Mouse (Mus musculus) liver, embryonic 15.5 days (tissue): ENCODE results near the gene St7. TPM values are rescaled to one million over a fixed set of nuclear protein-coding genes. Genes with fewer than 3 reads are reported as not detected.

Source experiments
- ATAC-seq: fragments of 200-750 bp; cut with Nextera tagmentation; 2 replicates; pipeline ENCODE4 v1.8.0; 2017; ENCODE audit warnings: moderate number of reproducible peaks, mild to moderate bottlenecking, moderate library complexity; ENCODE audit not compliant: insufficient read depth
- H3K27ac ChIP-seq: fragments of 300-500 bp; sonication (generic); replicated peaks from 2 replicates; pipeline ENCODE4 v1.5.1; 2015; ENCODE audit warnings: mild to moderate bottlenecking, inconsistent platforms
- H3K27me3 ChIP-seq: fragments of 300-500 bp; sonication (generic); 2 replicates; pipeline ENCODE4 v1.6.1; 2015; ENCODE audit warnings: mild to moderate bottlenecking, inconsistent platforms
- H3K36me3 ChIP-seq: fragments of 300-500 bp; sonication (generic); replicated peaks from 2 replicates; pipeline ENCODE4 v1.6.1; 2015; ENCODE audit warnings: moderate library complexity, mild to moderate bottlenecking, inconsistent platforms
- H3K4me1 ChIP-seq: fragments of 300-500 bp; sonication (generic); replicated peaks from 2 replicates; pipeline ENCODE4 v1.6.1; 2015; ENCODE audit warnings: inconsistent platforms
- H3K4me2 ChIP-seq: fragments of 300-500 bp; sonication (generic); 2 replicates; pipeline ENCODE4 v1.6.1; 2015; ENCODE audit warnings: moderate library complexity, mild to moderate bottlenecking, inconsistent platforms
- H3K4me3 ChIP-seq: fragments of 300-500 bp; sonication (generic); replicated peaks from 2 replicates; pipeline ENCODE4 v1.5.1; 2015; ENCODE audit warnings: mild to moderate bottlenecking, inconsistent platforms
- H3K9ac ChIP-seq: fragments of 300-500 bp; sonication (generic); 2 replicates; pipeline ENCODE4 v1.6.1; 2015; ENCODE audit warnings: moderate library complexity, mild to moderate bottlenecking, inconsistent platforms
- H3K9me3 ChIP-seq: fragments of 300-500 bp; sonication (generic); replicated peaks from 2 replicates; pipeline ENCODE4 v1.6.1; 2016; ENCODE audit warnings: inconsistent platforms
- WGBS: fragments of 180-500 bp; shearing (Covaris S2); methylation state at CpG from one replicate; pipeline ENCODE4 v1.1.7; 2015; ENCODE audit warnings: mixed read lengths; ENCODE audit not compliant: insufficient replicate concordance; 5-methylcytosine and 5-hydroxymethylcytosine counted together
- polyA plus RNA-seq: library from polyadenylated mRNA; unstranded; fragments of >200 nt; fragmentation: Nextera tagmentation; extraction: Ambion mirVana; gene quantifications from 2 replicates; pipeline ENCODE4 v1.2.1, GENCODE M21; 2015

Gene St7
- polyA plus RNA-seq: 9.7 and 10.7 TPM in 2 replicates

GRCm38 (mm10) chr6:17692647-17693046 lies at the start of gene St7:
St7 (plus strand) TSS chr6:17692933.
- Histone ChIP-seq H3K27me3 (no peaks in the 10 kb centered on the region), H3K9me3 (no peaks in the 10 kb centered on the region), H3K4me3 (peak within 1 kb of the TSS; percentile 82), H3K4me2 (peak within 1 kb of the TSS; percentile 90), H3K9ac (peak within 1 kb of the TSS; percentile 77), H3K4me1 (peaks cover 31% of the 10 kb centered on the region), H3K36me3 (no peaks in the 10 kb centered on the region), H3K27ac (peak within 1 kb of the TSS; percentile 83)
- WGBS: 77% methylated on average over 7 of the region's 7 CpGs
- no peak for ATAC-seq

- no peaks in the 10 kb centered on the region for H3K27me3 ChIP-seq
- WGBS: 19% methylated on average over 3 of the region's 3 CpGs
- H3K4me2 ChIP-seq: no peak overlapping the region
- peaks cover 22% of the 10 kb centered on the region for H3K36me3 ChIP-seq
- no peak overlapping the region for H3K4me3 ChIP-seq
- no peak overlapping the region for H3K27ac ChIP-seq
- no peaks in the 10 kb centered on the region for H3K9me3 ChIP-seq
- ATAC-seq: no peak
- no peak overlapping the region for H3K9ac ChIP-seq
- peaks cover 27% of the 10 kb centered on the region for H3K4me1 ChIP-seq
Observed at GRCm38 (mm10) chr6:17646107-17646506, 46.6 kb upstream of the St7 start.

- Histone ChIP-seq H3K4me3 (no peak overlapping the region), H3K9me3 (no peaks in the 10 kb centered on the region), H3K27me3 (no peaks in the 10 kb centered on the region), H3K36me3 (peaks cover 52% of the 10 kb centered on the region), H3K27ac (no peak overlapping the region), H3K4me1 (0 out of 2 replicates have a peak, but pooled peaks cover 2% of the 10 kb centered on the region), H3K9ac (no peak overlapping the region), H3K4me2 (no peak overlapping the region)
- WGBS: 56% methylated on average over 2 of the region's 2 CpGs
- no peak for ATAC-seq
Observed at GRCm38 (mm10) chr6:17652132-17652531, 40.6 kb upstream of the St7 start.

DNA sequence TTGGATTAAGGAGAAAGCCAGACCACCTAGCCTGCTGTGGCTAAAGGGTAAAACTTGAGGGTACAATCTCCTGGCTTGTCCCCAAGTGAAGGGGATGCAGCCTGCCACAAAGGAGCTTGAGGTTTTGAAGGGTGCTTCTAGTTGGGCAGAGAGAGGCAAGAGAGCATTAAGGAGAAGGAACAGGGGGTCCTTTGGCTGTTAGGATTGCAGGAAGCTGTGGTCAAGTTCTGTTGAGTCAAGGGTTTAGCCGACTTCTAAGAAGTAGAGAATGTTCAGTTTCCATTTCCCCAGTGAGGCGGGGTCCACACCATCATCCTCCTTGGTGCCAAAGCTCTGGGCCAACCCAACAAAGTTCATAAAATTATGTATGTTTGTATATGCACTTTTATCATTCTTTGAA lies 37.7 kb upstream of the St7 start:
- 46% methylated on average over 2 of the region's 2 CpGs for WGBS

DNA sequence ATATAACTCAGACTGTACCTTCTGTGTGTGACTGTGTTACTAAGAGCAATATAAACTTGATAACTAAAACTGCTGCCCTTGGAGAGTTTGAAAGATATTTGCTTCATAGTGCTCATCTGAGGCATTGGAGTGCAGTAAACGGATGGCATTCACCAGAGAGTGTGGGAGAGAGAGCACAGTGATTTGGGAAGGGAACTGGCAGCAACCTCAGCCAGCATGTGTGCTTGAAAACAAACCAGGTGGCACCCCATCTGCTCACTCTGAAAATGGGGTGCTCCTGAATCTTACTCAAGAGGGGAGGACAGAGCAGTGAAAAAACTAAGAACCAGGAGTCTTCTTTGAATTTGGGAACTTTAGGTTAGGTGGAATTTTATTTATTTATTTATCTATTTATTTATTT lies 35.4 kb upstream of the St7 start:
- Histone ChIP-seq H3K27me3 (no peaks in the 10 kb centered on the region), H3K4me1 (0 out of 2 replicates have a peak, but pooled peaks cover 2% of the 10 kb centered on the region), H3K4me2 (no peak overlapping the region), H3K36me3 (peaks cover 56% of the 10 kb centered on the region), H3K9me3 (no peaks in the 10 kb centered on the region), H3K27ac (no peak overlapping the region), H3K9ac (no peak overlapping the region), H3K4me3 (no peak overlapping the region)
- no peak for ATAC-seq
- WGBS: 69% methylated on average over 1 of the region's 1 CpGs

More for the DNA sequence above, 37.7 kb upstream of the St7 start:
- H3K36me3 ChIP-seq: peaks cover 50% of the 10 kb centered on the region
- no peak overlapping the region for H3K4me2 ChIP-seq
- H3K27ac ChIP-seq: no peak overlapping the region
- no peak overlapping the region for H3K9ac ChIP-seq
- ATAC-seq: no peak
- H3K4me1 ChIP-seq: 0 out of 2 replicates have a peak, but pooled peaks cover 2% of the 10 kb centered on the region
- no peaks in the 10 kb centered on the region for H3K27me3 ChIP-seq
- no peaks in the 10 kb centered on the region for H3K9me3 ChIP-seq
- no peak overlapping the region for H3K4me3 ChIP-seq

DNA sequence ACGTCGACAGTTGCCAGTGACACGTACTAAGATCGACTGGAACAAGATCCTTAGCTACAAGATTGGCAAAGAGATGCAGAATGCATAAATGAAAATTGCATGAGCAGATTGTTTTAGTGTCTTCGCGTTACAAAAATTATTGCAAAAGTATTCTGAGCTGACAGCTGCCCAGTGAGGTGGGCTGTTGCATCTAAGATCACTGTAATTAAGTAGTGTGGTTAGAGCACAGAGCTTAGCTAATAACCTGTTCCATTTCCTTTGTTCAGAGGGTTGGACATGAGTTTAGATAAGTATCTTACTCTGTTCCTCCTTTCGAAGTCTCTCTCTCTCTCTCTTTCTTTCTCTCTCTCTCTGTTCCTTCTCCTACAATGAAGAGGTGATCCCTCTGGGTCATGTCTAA lies 27.4 kb upstream of the St7 start:
- ATAC-seq: no peak
- 87% methylated on average over 7 of the region's 7 CpGs for WGBS
- Histone ChIP-seq H3K27me3 (no peaks in the 10 kb centered on the region), H3K4me1 (no peaks in the 10 kb centered on the region), H3K9ac (no peak overlapping the region), H3K4me2 (no peak overlapping the region), H3K36me3 (peaks cover 65% of the 10 kb centered on the region), H3K4me3 (no peak overlapping the region), H3K9me3 (no peaks in the 10 kb centered on the region), H3K27ac (no peak overlapping the region)

DNA sequence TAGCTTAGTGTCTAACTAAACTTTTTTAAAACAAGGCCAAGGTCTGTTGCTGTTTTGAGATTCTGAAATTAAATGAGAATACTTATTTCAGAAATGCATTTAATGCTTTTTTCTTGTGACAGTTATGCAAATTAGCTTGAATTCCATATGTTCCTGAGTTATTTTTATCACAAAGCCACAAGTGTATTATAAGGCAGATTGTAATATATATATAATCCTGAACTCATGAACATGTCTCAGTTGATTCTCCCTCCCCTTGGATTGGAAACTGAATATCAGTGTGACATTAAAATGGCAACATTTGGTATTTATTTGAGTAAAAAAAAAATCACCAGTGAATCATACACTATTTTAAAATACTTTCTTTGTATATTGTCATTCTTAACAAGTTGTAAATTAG lies 26.7 kb upstream of the St7 start:
- Histone ChIP-seq H3K9ac (no peak overlapping the region), H3K4me1 (no peaks in the 10 kb centered on the region)
- no peak for ATAC-seq

DNA sequence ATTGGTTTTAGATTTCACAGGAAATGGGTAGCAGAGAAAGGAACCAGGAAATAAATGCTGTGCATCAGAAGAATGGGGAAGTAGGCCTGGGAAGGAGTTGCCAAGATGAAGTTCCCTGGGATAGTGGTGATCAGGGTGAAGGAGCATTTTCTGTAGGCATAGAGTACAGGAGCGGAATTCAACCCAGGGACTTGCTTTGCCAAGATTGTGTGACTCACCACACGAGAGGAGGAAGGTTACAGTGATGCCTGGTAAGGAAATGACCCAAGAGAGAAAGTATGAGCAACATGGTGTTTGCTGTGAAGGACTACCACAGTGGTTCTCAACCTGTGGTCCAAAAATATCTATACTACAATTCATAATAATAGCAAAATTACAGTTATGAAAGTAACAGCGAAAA lies 24.9 kb upstream of the St7 start:
- H3K4me1 ChIP-seq: no peaks in the 10 kb centered on the region
- ATAC-seq: no peak
- H3K9ac ChIP-seq: no peak overlapping the region
- no peaks in the 10 kb centered on the region for H3K9me3 ChIP-seq
- H3K4me2 ChIP-seq: no peak overlapping the region
- peaks cover 45% of the 10 kb centered on the region for H3K36me3 ChIP-seq
- H3K4me3 ChIP-seq: no peak overlapping the region
- H3K27me3 ChIP-seq: no peaks in the 10 kb centered on the region
- no peak overlapping the region for H3K27ac ChIP-seq
- 80% methylated on average over 3 of the region's 3 CpGs for WGBS

More for the DNA sequence above, 26.7 kb upstream of the St7 start:
- Histone ChIP-seq H3K4me2 (no peak overlapping the region), H3K4me3 (no peak overlapping the region), H3K27ac (no peak overlapping the region), H3K9me3 (no peaks in the 10 kb centered on the region), H3K36me3 (peaks cover 61% of the 10 kb centered on the region), H3K27me3 (no peaks in the 10 kb centered on the region)

- Histone ChIP-seq H3K27me3 (no peaks in the 10 kb centered on the region), H3K27ac (no peak overlapping the region), H3K9me3 (no peaks in the 10 kb centered on the region), H3K36me3 (peaks cover 40% of the 10 kb centered on the region), H3K4me2 (no peak overlapping the region), H3K9ac (no peak overlapping the region), H3K4me3 (no peak overlapping the region), H3K4me1 (no peaks in the 10 kb centered on the region)
- WGBS: 90% methylated on average over 12 of the region's 12 CpGs
- ATAC-seq: no peak
Observed at GRCm38 (mm10) chr6:17668334-17668733, 24.4 kb upstream of the St7 start.

DNA sequence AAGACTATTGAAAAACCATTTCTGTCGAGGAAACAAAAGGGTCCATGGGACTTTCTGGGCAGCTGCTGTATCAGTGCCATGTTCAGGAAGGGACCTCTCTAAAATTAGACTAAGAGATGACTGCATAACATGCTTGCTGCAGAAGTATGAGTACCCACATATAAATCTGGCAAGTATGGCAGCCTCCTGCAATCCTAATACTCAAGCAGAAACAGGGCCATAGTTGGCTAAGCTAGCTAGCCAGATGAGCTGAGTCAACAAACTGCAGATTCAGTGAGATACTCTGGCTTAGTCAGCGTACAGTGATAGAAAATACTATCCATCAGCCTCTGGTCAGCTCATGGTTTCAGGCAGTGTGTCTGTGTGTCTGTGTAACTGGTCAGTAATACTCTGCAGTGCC lies 22.9 kb upstream of the St7 start:
- Histone ChIP-seq H3K36me3 (peaks cover 31% of the 10 kb centered on the region), H3K9me3 (no peaks in the 10 kb centered on the region), H3K4me3 (no peak overlapping the region), H3K4me1 (no peaks in the 10 kb centered on the region), H3K4me2 (no peak overlapping the region), H3K27me3 (no peaks in the 10 kb centered on the region), H3K9ac (no peak overlapping the region), H3K27ac (no peak overlapping the region)
- ATAC-seq: no peak
- WGBS: 63% methylated on average over 2 of the region's 2 CpGs

- ATAC-seq: peak; percentile 58; the same call in 1 of the 2 replicates
- Histone ChIP-seq H3K27me3 (no peaks in the 10 kb centered on the region), H3K4me2 (no peak overlapping the region), H3K9me3 (no peaks in the 10 kb centered on the region), H3K27ac (no peak overlapping the region), H3K4me1 (peaks cover 10% of the 10 kb centered on the region), H3K4me3 (no peak overlapping the region), H3K36me3 (no peaks in the 10 kb centered on the region), H3K9ac (no peak overlapping the region)
- 20% methylated on average over 12 of the region's 12 CpGs for WGBS
Observed at GRCm38 (mm10) chr6:17675019-17675756, 17.5 kb upstream of the St7 start.

- H3K4me1 ChIP-seq: peaks cover 23% of the 10 kb centered on the region
- no peak for ATAC-seq
- no peak overlapping the region for H3K9ac ChIP-seq
- H3K27me3 ChIP-seq: no peaks in the 10 kb centered on the region
- H3K4me2 ChIP-seq: no peak overlapping the region
- WGBS: 55% methylated on average over 2 of the region's 2 CpGs
- H3K27ac ChIP-seq: no peak overlapping the region
- H3K9me3 ChIP-seq: no peaks in the 10 kb centered on the region; the same call in 1 of the 2 replicates
- H3K36me3 ChIP-seq: no peaks in the 10 kb centered on the region
- H3K4me3 ChIP-seq: no peak overlapping the region
Observed at GRCm38 (mm10) chr6:17677008-17677407, 15.7 kb upstream of the St7 start.
